Mouse (Mus musculus): ENCODE measurements around the gene Ccdc157. TPM values are rescaled to one million over a fixed set of nuclear protein-coding genes. Genes with fewer than 3 reads are reported as not detected.

The Ccdc157 gene
- 6.9 and 8.3 TPM in 2 replicates for polyA plus RNA-seq (2016; fragmentation: Nextera tagmentation; extraction: Ambion mirVana)

DNA sequence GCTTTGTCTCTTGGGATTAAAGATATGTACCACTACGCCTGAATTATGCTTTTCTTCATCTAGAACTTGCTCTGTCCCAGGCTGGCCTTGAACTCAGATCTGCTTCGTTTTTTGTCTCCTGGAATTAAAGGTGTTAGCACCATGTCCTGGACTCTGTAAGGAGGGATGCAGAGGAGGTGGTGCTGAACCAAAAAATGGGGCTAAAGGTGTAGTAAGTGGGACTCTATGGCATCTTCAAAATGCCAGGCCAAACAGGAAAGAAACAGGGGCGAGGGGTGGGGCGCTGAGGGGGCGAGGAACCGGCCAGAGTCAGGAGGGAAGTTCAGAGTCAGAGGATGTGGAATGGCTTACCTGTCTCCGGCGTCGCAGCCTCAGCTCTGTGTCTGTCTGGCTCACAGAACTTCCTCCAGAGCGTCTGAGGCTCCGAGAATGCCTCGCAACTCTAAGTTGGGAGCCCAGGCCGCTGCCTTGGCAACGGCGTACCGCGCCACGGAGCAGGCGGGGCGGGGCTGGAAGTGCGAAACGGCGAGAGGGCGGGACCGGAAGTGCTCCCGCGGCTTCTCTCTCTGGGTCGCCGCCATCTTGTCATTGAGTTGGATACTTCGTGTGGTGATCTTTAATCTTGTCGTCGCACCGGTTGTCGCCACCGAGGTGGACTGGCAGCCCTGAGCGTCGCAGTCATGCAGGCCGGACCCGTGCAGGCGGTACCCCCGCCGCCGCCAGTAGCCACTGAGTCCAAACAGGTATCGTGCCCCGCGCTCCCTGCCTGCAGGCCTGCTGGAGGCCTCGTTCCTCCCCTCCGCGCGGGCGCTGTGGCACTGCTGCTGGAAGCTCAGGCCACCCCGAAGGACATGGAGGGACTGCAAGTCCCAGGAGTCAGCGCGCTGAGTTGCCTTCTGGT lies at the start of gene Ccdc157, which contains the start of gene Sf3a1:
Gene Ccdc157 (minus strand): TSS at position 486 of the 901 bp plus-strand sequence.
Gene Sf3a1 (plus strand): TSS at position 543 of the 901 bp plus-strand sequence.
- DNase-seq (ENCODE audit: low spot score) = peak; percentile 94
- Histone ChIP-seq H3K4me3 (peak within 1 kb of the TSS; percentile 91), H3K4me1 (peaks cover 50% of the 10 kb centered on the region), H3K27me3 (ENCODE audit: low read depth, poor library complexity, severe bottlenecking) (no peaks in the 10 kb centered on the region), H3K27ac (replicated peaks) (peak within 1 kb of the TSS; percentile 90), H3K36me3 (peaks cover 40% of the 10 kb centered on the region), H3K9me3 (replicated peaks) (no peaks in the 10 kb centered on the region)
- 2% methylated on average over 54 of the region's 54 CpGs for WGBS

DNA sequence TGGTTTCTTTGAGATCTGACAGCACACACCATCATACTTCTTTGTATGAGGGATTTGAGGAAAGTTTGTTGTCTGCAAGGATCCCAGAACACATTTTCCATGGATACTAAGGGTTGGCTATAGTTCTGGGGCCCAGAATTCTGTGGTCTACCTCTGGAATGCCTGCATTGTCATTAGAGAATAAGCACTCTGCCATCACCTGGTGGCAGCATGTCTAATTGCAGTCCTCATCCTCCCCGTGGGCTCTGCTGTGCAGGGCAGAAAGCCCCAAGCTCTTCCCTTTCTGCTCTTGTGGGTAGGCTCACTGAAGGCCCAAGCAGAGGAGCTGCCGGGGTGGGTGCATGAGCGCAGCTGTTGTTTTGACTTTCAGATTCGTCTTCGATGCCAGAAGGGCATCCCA lies 49.5 kb upstream of the Ccdc157 start:
- Histone ChIP-seq H3K4me1 (no peaks in the 10 kb centered on the region), H3K36me3 (peaks cover 87% of the 10 kb centered on the region), H3K27me3 (ENCODE audit: low read depth, poor library complexity, severe bottlenecking) (no peaks in the 10 kb centered on the region), H3K4me3 (no peak overlapping the region), H3K27ac (replicated peaks) (no peak overlapping the region), H3K9me3 (replicated peaks) (no peaks in the 10 kb centered on the region)
- 78% methylated on average over 5 of the region's 5 CpGs for WGBS
- no peak for DNase-seq (ENCODE audit: low spot score)

DNA sequence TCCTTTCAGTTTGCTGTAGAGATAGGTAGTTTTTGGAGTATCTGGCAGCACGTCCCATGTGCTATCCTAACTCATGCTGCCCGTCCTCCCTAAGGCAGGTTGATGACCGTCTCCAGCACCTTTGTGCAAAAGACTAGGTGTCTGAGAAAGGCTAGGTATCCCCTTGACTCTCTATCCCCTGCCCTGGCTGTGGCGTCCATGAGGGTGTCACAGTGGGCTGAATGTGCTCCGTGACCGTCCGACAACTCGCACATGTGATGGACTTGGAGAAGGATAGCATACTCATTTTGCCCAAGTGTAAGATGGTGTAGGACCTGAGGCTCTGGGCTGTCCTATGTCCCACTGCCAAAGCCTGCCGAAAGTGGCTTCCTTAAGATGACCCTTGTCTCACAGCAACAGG lies 47.6 kb upstream of the Ccdc157 start:
- Histone ChIP-seq H3K36me3 (peaks cover 68% of the 10 kb centered on the region), H3K4me3 (no peak overlapping the region), H3K9me3 (replicated peaks) (no peaks in the 10 kb centered on the region), H3K27me3 (ENCODE audit: low read depth, poor library complexity, severe bottlenecking) (no peaks in the 10 kb centered on the region), H3K27ac (replicated peaks) (no peak overlapping the region), H3K4me1 (peaks cover 7% of the 10 kb centered on the region; the same call in 1 of the 2 replicates)
- WGBS = 91% methylated on average over 9 of the region's 9 CpGs
- no peak for DNase-seq (ENCODE audit: low spot score)

DNA sequence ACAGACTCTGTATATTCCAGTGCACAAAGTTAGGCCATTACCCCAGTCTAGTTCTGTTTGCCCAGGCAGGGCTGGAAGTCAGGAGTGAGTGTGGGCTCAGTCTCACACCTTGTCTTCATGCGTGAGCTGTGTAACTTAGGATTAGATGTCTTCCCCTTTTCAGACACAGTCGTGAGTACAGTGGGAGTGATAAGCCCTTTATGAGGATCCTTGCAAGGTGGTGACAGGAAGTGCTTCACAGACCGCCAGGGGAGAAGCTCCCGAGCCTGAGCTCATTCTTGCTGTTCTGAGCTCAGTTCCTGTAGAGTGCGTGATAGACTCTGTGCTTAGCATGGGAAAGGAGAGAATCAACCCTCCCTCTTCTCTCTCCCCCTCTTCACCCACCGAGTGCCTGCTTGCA lies 46.5 kb upstream of the Ccdc157 start:
- Histone ChIP-seq H3K4me1 (peaks cover 7% of the 10 kb centered on the region; the same call in 1 of the 2 replicates), H3K9me3 (replicated peaks) (no peaks in the 10 kb centered on the region), H3K27ac (replicated peaks) (no peak overlapping the region), H3K36me3 (peaks cover 57% of the 10 kb centered on the region), H3K27me3 (ENCODE audit: low read depth, poor library complexity, severe bottlenecking) (no peaks in the 10 kb centered on the region), H3K4me3 (no peak overlapping the region)
- no peak for DNase-seq (ENCODE audit: low spot score)
- 85% methylated on average over 6 of the region's 6 CpGs for WGBS

DNA sequence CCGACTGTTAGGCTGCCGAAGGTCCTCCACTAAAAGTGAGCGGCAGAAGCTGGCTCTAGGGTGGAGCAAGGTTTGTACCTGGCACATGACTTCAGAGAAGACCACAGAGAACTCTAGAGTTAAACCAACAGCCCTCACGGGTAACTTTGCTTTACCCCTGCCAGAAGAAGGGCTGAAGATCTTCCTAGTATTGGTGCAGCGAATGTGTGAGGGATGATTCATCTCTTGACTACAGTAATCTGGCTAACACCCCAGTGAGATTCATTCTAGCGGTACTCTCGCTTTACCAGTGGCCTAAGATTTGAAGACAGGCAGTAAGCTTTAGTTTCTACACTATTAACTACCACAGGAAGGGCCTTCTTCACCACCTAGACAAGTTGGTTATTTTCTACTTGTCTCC lies 45.9 kb upstream of the Ccdc157 start:
- Histone ChIP-seq H3K36me3 (peaks cover 52% of the 10 kb centered on the region), H3K9me3 (replicated peaks) (no peaks in the 10 kb centered on the region), H3K27me3 (ENCODE audit: low read depth, poor library complexity, severe bottlenecking) (no peaks in the 10 kb centered on the region), H3K4me1 (peaks cover 7% of the 10 kb centered on the region; the same call in 1 of the 2 replicates), H3K4me3 (no peak overlapping the region), H3K27ac (replicated peaks) (no peak overlapping the region)
- 94% methylated on average over 7 of the region's 7 CpGs for WGBS
- DNase-seq (ENCODE audit: low spot score) = no peak

DNA sequence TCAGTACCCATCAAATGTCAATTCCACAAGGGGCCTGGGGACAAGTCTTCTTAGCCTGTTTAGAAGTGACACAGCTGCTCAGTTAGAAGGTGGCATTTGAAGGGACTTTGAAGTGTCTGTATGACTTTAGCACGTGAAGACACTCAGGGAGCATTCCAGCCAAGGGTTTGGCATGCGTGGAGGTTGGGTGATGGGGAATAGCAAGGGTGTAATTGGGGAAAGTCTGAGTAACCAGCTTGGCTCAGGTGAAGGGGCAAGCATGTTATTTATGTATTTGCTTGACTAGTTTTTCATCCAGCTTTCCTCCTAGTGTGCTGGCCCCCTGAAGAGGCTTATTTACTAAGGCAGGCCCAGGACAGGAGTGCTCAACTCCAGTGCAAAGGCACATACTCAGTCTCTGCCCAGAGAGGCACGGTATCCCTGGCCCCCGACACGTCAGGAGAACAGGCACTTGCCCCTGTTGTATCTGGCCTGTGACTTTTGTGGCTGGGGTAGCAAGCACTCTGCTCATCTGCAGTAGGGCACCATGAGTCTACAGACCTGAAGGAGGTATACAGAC lies 45.1 kb upstream of the Ccdc157 start:
- H3K9me3 ChIP-seq (replicated peaks) = no peaks in the 10 kb centered on the region
- no peak overlapping the region for H3K4me3 ChIP-seq
- WGBS = 89% methylated on average over 5 of the region's 5 CpGs
- no peak for DNase-seq (ENCODE audit: low spot score)
- H3K4me1 ChIP-seq = peaks cover 7% of the 10 kb centered on the region; the same call in 1 of the 2 replicates
- no peaks in the 10 kb centered on the region for H3K27me3 ChIP-seq (ENCODE audit: low read depth, poor library complexity, severe bottlenecking)
- H3K36me3 ChIP-seq = peaks cover 45% of the 10 kb centered on the region
- no peak overlapping the region for H3K27ac ChIP-seq (replicated peaks)

DNA sequence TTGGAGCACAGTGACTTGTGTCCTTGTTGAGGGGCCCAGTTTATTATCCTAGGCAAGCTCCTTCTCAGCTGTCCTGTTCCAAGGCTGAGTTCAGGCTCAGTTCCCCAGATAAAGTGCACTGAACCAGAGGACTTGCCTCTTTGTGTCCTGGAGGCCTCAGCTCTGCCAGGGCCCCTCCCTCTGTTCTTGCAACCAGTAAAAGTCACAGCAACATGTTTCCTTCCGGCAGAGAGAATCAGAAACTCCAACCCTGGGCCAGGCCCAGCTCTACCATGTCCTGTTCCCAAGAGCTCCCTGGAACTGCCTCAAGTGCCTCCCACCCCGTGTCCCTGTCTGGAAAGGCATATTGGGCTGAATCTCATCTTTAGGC lies 43.6 kb upstream of the Ccdc157 start:
- Histone ChIP-seq H3K4me3 (no peak overlapping the region), H3K36me3 (peaks cover 30% of the 10 kb centered on the region), H3K4me1 (peaks cover 7% of the 10 kb centered on the region; the same call in 1 of the 2 replicates), H3K27me3 (ENCODE audit: low read depth, poor library complexity, severe bottlenecking) (no peaks in the 10 kb centered on the region), H3K9me3 (replicated peaks) (no peaks in the 10 kb centered on the region), H3K27ac (replicated peaks) (no peak overlapping the region)
- 66% methylated on average over 2 of the region's 2 CpGs for WGBS
- no peak for DNase-seq (ENCODE audit: low spot score)

DNA sequence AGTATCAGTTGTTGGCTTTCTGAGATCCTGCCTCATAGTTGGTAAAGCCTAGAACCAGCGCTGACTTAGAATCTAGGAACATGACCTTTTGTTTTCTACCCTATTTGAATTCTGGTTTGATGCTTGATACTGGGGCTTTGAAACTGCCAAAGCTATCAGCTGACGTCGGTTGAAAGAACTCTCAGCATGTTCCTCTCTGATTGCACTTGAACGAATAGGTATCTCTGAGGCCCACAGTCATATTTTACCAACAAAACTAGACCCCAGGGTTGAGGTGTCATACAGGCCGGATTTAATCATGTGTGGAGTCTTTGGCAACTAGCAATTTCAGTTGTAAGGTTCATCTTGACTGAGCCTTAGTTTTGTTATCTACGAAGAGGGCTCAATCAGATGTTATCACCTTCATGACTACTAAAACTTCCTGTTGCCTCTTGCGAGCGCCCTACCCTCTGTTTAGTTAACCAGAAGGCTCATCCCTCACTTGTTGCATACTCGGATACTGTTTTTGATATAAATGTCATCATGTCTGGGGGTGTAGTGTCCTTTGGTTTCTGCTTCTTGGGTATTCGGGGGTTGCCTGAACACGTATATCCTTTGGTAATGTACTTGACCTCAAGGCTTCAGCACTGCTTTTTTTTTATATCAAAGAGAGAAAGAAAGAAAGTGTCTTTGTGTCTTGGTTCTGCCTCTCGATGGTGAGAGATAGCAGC lies 43.1 kb upstream of the Ccdc157 start:
- Histone ChIP-seq H3K36me3 (peaks cover 26% of the 10 kb centered on the region), H3K27me3 (ENCODE audit: low read depth, poor library complexity, severe bottlenecking) (no peaks in the 10 kb centered on the region), H3K27ac (replicated peaks) (no peak overlapping the region), H3K4me1 (peaks cover 7% of the 10 kb centered on the region; the same call in 1 of the 2 replicates), H3K9me3 (replicated peaks) (no peaks in the 10 kb centered on the region), H3K4me3 (no peak overlapping the region)
- DNase-seq (ENCODE audit: low spot score) = no peak
- 91% methylated on average over 12 of the region's 12 CpGs for WGBS

DNA sequence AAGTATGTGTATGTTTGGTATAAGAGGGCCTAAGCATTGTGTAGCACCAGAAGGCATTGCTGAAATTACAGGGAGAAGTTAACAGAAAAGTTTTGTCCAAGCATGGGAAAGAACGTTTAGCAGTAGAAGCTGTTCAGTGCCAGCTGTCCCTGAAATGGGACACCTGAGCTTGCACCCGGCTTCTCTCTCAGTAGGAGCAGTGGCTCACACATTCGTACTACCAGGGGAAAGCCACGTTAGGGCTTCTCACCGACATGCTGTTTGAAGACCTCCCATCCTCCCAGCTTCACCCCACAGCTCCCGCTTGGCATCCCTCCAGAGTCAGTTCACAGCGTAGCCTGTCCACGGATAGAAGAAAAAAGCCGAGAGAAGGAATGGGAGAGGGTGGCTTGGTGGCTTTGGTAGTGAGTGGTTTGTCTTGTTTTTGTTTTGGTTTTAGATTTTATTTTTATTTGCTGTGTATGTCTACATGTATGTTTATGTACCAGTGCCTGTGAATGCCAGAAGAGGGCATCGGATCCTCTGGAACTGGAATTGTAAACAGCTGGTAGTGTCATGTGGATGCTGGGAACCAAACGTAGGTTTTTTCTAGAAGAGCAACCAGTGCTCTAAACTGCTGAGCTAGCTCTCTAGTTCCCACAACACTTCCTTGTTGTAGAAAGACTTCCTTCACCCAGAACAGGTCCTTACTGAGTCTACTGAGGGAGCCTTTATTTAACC lies 42.0 kb upstream of the Ccdc157 start:
- Histone ChIP-seq H3K4me3 (no peak overlapping the region), H3K9me3 (replicated peaks) (no peaks in the 10 kb centered on the region), H3K27ac (replicated peaks) (no peak overlapping the region), H3K4me1 (peaks cover 7% of the 10 kb centered on the region; the same call in 1 of the 2 replicates), H3K36me3 (peaks cover 16% of the 10 kb centered on the region), H3K27me3 (ENCODE audit: low read depth, poor library complexity, severe bottlenecking) (no peaks in the 10 kb centered on the region)
- 89% methylated on average over 11 of the region's 11 CpGs for WGBS
- DNase-seq (ENCODE audit: low spot score) = no peak

DNA sequence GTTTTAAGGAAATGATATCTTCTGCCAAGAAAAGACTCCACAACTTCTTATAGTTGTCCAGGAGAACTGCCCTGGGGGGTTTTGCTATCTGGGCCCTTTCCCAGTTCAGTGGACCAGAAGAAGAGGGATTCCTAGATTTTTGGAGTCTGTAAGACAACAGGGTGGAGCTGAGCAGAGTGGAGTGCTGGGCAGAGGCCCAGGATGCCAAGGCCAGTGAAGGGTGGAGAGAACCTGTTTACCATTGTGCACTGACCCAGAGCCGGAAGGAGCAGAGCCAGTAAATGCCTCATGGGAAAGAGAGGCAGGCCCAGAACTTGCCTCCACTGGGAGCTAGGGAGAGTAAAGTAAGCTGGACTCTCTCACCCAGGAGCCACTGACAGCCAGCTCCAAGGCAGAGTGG lies 37.6 kb upstream of the Ccdc157 start:
- H3K27ac ChIP-seq (replicated peaks) = no peak overlapping the region
- H3K36me3 ChIP-seq = no peaks in the 10 kb centered on the region

DNA sequence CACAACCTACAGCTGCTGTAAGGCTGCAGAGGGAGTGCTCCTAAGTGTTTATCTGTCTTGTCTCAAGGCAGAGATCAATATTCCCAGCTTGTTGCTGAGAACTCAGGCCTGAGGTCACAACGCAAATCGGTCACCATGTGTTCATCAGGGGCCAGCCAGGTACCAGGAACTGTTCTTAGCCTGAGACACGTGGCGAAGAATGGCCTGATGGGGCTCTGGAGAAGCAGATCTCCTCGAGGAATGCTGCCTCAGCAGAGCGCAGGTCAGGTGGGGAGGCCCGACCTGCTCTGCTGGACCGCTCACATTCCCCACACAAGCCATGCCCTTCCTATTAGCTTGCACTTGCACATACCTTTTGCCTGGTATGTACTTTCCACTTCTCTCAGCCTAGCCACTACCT lies 36.5 kb upstream of the Ccdc157 start:
- H3K27ac ChIP-seq (replicated peaks) = no peak overlapping the region
- no peak for DNase-seq (ENCODE audit: low spot score)
- no peaks in the 10 kb centered on the region for H3K27me3 ChIP-seq (ENCODE audit: low read depth, poor library complexity, severe bottlenecking)
- 83% methylated on average over 8 of the region's 8 CpGs for WGBS
- no peaks in the 10 kb centered on the region for H3K36me3 ChIP-seq
- H3K4me1 ChIP-seq = no peaks in the 10 kb centered on the region
- H3K9me3 ChIP-seq (replicated peaks) = no peaks in the 10 kb centered on the region
- no peak overlapping the region for H3K4me3 ChIP-seq

More for the DNA sequence above, 37.6 kb upstream of the Ccdc157 start:
- Histone ChIP-seq H3K4me3 (no peak overlapping the region), H3K4me1 (no peaks in the 10 kb centered on the region), H3K27me3 (ENCODE audit: low read depth, poor library complexity, severe bottlenecking) (no peaks in the 10 kb centered on the region), H3K9me3 (replicated peaks) (no peaks in the 10 kb centered on the region)
- 71% methylated on average over 1 of the region's 1 CpGs for WGBS
- DNase-seq (ENCODE audit: low spot score) = no peak

DNA sequence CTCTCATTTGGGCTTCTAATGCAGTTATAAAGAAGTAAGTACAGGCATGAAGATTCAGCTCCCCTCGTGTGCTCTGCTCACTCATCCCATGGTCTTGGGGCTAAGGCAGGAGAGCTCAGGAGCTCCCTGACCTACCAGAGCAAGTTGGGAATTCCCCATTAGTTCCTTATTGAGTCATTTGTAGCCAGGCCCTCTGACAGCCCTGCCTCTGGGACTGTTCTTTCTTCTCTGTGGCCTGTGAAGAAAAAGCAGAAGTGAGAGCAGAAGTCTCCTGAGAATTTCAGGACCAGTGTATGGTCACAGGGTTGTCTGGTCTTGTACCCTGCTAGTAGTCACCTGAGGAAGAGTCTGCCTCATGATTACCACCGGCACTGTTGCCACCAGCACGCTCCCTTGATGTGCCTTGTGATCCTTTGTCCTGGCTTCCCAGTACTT lies 35.5 kb upstream of the Ccdc157 start:
- Histone ChIP-seq H3K27me3 (ENCODE audit: low read depth, poor library complexity, severe bottlenecking) (no peaks in the 10 kb centered on the region), H3K4me3 (no peak overlapping the region), H3K36me3 (no peaks in the 10 kb centered on the region), H3K9me3 (replicated peaks) (no peaks in the 10 kb centered on the region), H3K27ac (replicated peaks) (no peak overlapping the region), H3K4me1 (no peaks in the 10 kb centered on the region)
- WGBS = 89% methylated on average over 3 of the region's 3 CpGs
- no peak for DNase-seq (ENCODE audit: low spot score)

All from midbrain, embryonic 10.5 days (tissue).